Mouse (Mus musculus) bone marrow macrophage, adult 2 months (primary cell): Measurements from ENCODE around the gene Stk19.

Source experiments
- CTCF ChIP-seq: IDR thresholded peaks from 2 replicates; pipeline ENCODE4 v1.5.1; 2012; ENCODE audit warnings: low read depth, mild to moderate bottlenecking, low read length, moderate library complexity
- POLR2A ChIP-seq: IDR thresholded peaks from 2 replicates; pipeline ENCODE4 v1.6.1; 2012; ENCODE audit warnings: mild to moderate bottlenecking, low read depth, low read length, borderline replicate concordance

- TF ChIP-seq POLR2A (no peak), CTCF (no peak)
Measured at GRCm38 (mm10) chr17:34838785-34839184, 2.0 kb upstream of the Stk19 start.
